Mouse (Mus musculus): ENCODE results near the gene Polr2c. TPM values are rescaled to one million over a fixed set of nuclear protein-coding genes. Genes with fewer than 3 reads are reported as not detected.

Gene Polr2c
- polyA plus RNA-seq (2012; rRNA removed), result 56.7 and 94.8 TPM in 2 replicates

GRCm38 (mm10) chr8:94857346-94858173 lies at the start of gene Polr2c:
TSS of gene Polr2c (plus strand) at chr8:94857450.

GRCm38 (mm10) chr8:94810153-94810552 lies 47.1 kb upstream of the Polr2c start, which contains the start of gene Ccl17:
TSS of gene Ccl17 (plus strand) at chr8:94810453.

GRCm38 (mm10) chr8:94837662-94838574 lies 19.3 kb upstream of the Polr2c start, which contains the start of the genes Coq9 and Ciapin1:
TSS of gene Coq9 (plus strand) at chr8:94838321.
TSS of gene Ciapin1 (minus strand) at chr8:94838358.

GRCm38 (mm10) chr8:94876197-94876730 lies 19.0 kb downstream of the Polr2c start, which contains the start of gene Dok4:
TSS of gene Dok4 (minus strand) at chr8:94876330.

GRCm38 (mm10) chr8:94917851-94918495 lies 60.7 kb downstream of the Polr2c start, which contains the start of gene Ccdc102a:
TSS of gene Ccdc102a (minus strand) at chr8:94918098.

Other genes with a start within 250 kb of the Polr2c start
- gene Arl2bp, start 190.8 kb upstream of the Polr2c start, polyA plus RNA-seq (2012; rRNA removed), result 84.3 and 113 TPM in 2 replicates
- gene Pllp, start 161.2 kb upstream of the Polr2c start, polyA plus RNA-seq (2012; rRNA removed), result 304 and 413 TPM in 2 replicates
- gene Ccl22, start 111.9 kb upstream of the Polr2c start, polyA plus RNA-seq (2012; rRNA removed), result 1.7 and 2.2 TPM in 2 replicates
- 164 and 188 TPM in 2 replicates for gene Cx3cl1, start 85.4 kb upstream of the Polr2c start, polyA plus RNA-seq (2012; rRNA removed)
- gene Ccl17, start 47.0 kb upstream of the Polr2c start, polyA plus RNA-seq (2012; rRNA removed), result 0.88 TPM in 1 of 2 replicates, not detected in the other
- gene Coq9, start 19.1 kb upstream of the Polr2c start, polyA plus RNA-seq (2012; rRNA removed), result 374 and 469 TPM in 2 replicates
- 47.1 and 48.1 TPM in 2 replicates for gene Ciapin1, start 19.1 kb upstream of the Polr2c start, polyA plus RNA-seq (2012; rRNA removed)
- 145 and 155 TPM in 2 replicates for gene Dok4, start 18.9 kb downstream of the Polr2c start, polyA plus RNA-seq (2012; rRNA removed)
- 12.4 and 13.5 TPM in 2 replicates for gene Ccdc102a, start 60.6 kb downstream of the Polr2c start, polyA plus RNA-seq (2012; rRNA removed)
- gene Adgrg5, start 66.2 kb downstream of the Polr2c start, polyA plus RNA-seq (2012; rRNA removed), result 5.8 and 11.0 TPM in 2 replicates
- 104 and 110 TPM in 2 replicates for gene Adgrg1, start 117.3 kb downstream of the Polr2c start, polyA plus RNA-seq (2012; rRNA removed)
- 7.2 and 7.7 TPM in 2 replicates for gene Adgrg3, start 160.2 kb downstream of the Polr2c start, polyA plus RNA-seq (2012; rRNA removed)
- 0.07 TPM in 1 of 2 replicates, not detected in the other for gene Drc7, start 197.7 kb downstream of the Polr2c start, polyA plus RNA-seq (2012; rRNA removed)
- gene Katnb1, start 223.7 kb downstream of the Polr2c start, polyA plus RNA-seq (2012; rRNA removed), result 19.9 and 23.1 TPM in 2 replicates